Mouse (Mus musculus): ENCODE measurements around the gene Timp2. TPM values are rescaled to one million over a fixed set of nuclear protein-coding genes. Genes with fewer than 3 reads are reported as not detected.

The Timp2 gene
- total RNA-seq, 2 experiments from 2014 or later: 75.0 to 102 TPM

GRCm38 (mm10) chr11:118369657-118370056, 14.1 kb upstream of the Timp2 start:
- no peak for DNase-seq

- DNase-seq: no peak
Observed at GRCm38 (mm10) chr11:118369251-118369650, 13.7 kb upstream of the Timp2 start.

- no peak for DNase-seq
Observed at GRCm38 (mm10) chr11:118368330-118368729, 12.8 kb upstream of the Timp2 start.

- DNase-seq: no peak
Observed at GRCm38 (mm10) chr11:118366559-118366958, 11.0 kb upstream of the Timp2 start.

GRCm38 (mm10) chr11:118366108-118366507, 10.6 kb upstream of the Timp2 start:
- DNase-seq: no peak

- DNase-seq: peak; percentile 63 to 83
Observed at GRCm38 (mm10) chr11:118365171-118365570, 9.6 kb upstream of the Timp2 start.

GRCm38 (mm10) chr11:118364021-118364420, 8.5 kb upstream of the Timp2 start:
- DNase-seq: no peak

GRCm38 (mm10) chr11:118362971-118363518, 7.5 kb upstream of the Timp2 start:
- DNase-seq: peak; percentile 77 to 88

- DNase-seq: peak in 1 of 2 experiments; percentile 77
Observed at GRCm38 (mm10) chr11:118362501-118362900, 7.0 kb upstream of the Timp2 start.

GRCm38 (mm10) chr11:118360907-118361341, 5.4 kb upstream of the Timp2 start:
- DNase-seq: peak; percentile 55 to 58

- DNase-seq: peak; percentile 61 to 78
Observed at GRCm38 (mm10) chr11:118360491-118360890, 5.0 kb upstream of the Timp2 start.

- DNase-seq: peak; percentile 91 to 92
Observed at GRCm38 (mm10) chr11:118355205-118355604, 335 bp downstream of the Timp2 start.

- peak; percentile 56 to 71 for DNase-seq
Observed at GRCm38 (mm10) chr11:118354636-118355191, 826 bp downstream of the Timp2 start.

GRCm38 (mm10) chr11:118349494-118349893, 6.0 kb downstream of the Timp2 start:
- DNase-seq: no peak

GRCm38 (mm10) chr11:118348877-118349276, 6.7 kb downstream of the Timp2 start:
- DNase-seq: peak; percentile 73 to 84

- DNase-seq: no peak
Observed at GRCm38 (mm10) chr11:118348419-118348818, 7.1 kb downstream of the Timp2 start.

- no peak for DNase-seq
Observed at GRCm38 (mm10) chr11:118347911-118348310, 7.6 kb downstream of the Timp2 start.

GRCm38 (mm10) chr11:118347391-118347790, 8.1 kb downstream of the Timp2 start:
- DNase-seq: no peak

- no peak for DNase-seq
Observed at GRCm38 (mm10) chr11:118346395-118347096, 9.0 kb downstream of the Timp2 start.

GRCm38 (mm10) chr11:118345693-118346092, 9.8 kb downstream of the Timp2 start:
- DNase-seq: no peak

GRCm38 (mm10) chr11:118343629-118344028, 11.9 kb downstream of the Timp2 start:
- DNase-seq: no peak

GRCm38 (mm10) chr11:118342400-118342981, 13.0 kb downstream of the Timp2 start, which contains the start of gene Cep295nl:
Cep295nl (minus strand) TSS chr11:118342500.
- DNase-seq: no peak
